Mouse (Mus musculus) T-helper 1 cell (primary cell): Measurements from ENCODE around the gene Ramp2.

Source experiments
- in situ Hi-C: fragments of 300-600 bp; cut with MboI, MseI; formaldehyde crosslinking; loops from one replicate; pipeline ENCODE4 v1.15.1; 2025; ENCODE audit warnings: high pct_unique_total_duplicates

Gene Ramp2

DNA sequence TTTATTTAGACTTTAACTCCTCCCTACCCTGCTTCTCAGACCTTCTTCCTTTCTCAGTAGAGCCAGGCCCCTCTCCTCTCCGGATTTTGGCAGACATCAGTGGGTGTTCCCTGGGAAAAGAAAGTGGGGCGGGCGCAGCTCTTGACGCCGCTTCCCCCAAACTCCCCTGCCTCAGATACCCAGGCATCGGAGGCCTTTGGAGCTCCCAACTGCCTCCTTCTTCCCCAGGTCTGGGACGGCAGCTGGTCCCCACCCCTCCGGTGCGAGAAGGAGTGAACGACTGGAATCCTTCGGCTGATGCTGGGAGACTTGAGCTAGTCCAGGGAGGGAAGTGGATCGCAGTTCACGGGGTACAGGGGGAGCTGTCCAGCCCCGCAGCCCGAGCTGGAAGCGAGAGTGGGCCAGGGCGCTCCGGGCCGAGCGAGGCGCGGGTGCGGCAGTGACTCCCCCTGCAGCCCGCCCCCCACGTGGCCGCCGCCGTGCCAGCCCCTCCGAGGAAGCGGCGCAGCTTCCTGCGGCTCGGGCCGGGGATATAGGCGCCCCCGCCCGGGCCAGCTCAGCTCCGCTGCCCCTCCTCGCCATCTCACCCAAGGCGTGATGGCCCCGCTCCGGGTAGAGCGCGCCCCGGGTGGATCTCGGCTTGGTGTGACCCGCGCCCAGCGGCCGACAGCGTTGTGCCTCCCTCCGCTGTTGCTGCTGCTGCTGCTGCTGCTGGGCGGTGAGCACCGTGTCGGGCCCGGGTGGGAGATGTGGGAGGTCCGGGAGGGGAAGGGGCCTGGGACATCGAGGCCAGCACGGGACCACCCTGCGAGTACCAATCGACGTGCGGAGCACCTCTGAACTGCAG is at the start of gene Ramp2:
TSS of gene Ramp2 (plus strand) at position 174 of the 847 bp plus-strand sequence.
- in situ Hi-C loops: loop anchor here (5.0 kb wide), 1 partner anchor 34 kb away; no protein-coding TSS in a partner anchor

DNA sequence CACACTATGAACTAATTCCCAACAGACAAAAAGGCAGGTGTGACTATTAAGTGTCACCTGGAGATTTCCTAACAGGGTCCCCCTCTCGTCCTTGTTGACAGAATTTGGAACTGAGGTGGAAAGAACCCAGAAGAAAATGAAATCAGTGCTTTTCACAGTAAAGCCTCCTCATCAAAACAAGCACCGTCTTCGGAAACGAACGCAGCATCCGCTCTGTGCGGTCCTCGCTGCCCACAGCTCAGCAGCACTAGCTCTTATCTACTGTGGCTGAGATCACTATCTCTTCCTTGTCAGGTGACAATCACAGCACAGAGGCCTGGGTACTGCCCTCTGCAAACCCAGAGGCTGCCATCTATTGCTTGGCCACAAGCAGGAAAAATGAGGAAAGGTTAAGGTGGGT is 49.7 kb upstream of the Ramp2 start:
- in situ Hi-C loops: no loop called here

DNA sequence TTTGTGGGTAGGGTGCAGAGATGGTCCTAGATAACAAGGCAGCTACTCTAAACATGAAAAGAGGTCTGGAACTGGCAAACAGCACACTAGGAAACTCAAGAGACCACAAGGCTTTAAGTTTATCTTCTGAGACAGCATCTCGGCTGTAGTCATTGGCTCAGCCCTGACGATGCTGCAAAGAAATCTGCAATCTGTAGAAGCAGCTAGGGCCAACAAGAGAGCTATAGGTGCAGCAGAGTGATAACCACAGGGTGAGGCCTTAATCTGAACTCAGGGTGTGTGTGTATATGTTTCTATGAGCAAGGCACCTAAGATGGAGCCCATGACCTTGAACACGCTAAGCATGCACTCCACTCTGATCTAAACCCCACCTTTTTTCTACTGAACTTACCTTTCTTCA is 46.3 kb upstream of the Ramp2 start:
- in situ Hi-C loops: no loop called here

DNA sequence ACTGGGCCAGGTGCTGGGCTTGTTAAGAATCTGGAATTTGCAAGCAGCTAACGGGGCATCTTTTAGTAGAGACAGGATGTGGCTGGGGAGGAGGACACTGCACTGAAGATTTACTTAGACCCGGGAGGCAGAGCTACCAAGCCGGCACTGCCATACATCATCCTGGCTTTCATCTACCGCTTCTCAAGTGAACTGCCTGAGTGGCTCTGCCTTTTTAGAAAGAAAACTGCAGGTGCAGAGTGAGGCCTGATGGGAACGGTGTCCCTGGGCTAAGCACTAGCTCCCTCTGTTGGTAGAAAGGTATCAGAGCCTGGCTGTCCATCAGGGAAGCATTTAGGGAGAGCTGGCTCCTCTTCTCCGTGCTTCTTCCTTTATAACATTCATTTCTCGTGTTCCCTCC is 44.8 kb upstream of the Ramp2 start:
- in situ Hi-C loops: no loop called here

DNA sequence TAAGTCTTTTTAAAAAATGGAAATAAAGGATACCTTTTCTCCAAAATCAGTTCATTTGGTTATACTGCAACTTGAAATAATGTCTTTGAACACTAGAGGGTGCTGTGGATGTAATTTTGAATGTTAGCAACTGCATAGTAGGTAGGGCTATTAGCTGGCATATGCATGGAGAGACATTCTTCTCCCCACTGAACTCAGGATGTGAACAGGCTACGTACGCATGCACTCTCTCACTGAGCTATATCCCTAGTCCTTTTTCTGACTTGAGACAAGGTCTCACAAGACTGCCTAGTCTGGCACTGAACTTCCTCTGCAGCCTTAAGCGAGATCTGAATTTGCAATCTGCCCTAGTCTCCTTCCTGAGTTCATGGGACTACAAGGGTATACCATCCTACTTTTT is 33.9 kb upstream of the Ramp2 start:
- in situ Hi-C loops: loop anchor here (5.0 kb wide), 2 partner anchors 35 to 80 kb away; partner anchors contain the start of gene Ramp2

DNA sequence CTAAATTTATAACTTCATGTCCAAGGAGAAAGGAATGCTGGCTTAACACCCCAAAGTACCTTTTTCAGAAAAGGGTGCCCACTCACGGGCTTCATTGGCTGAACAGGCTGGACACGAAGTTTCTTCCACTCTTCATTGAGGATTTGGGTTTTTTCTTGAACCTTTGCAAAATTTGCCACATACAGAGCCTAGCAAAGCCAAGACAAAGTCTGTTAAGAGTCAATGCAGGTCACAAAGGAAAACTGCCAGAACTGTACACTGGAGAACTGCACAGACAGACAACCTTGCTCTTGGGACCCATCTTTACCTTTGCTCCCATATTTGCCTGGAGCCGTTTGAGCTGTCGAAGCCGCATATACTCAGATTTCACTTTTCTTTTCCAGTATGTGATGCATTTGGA is 28.9 kb upstream of the Ramp2 start:
- in situ Hi-C loops: no loop called here

DNA sequence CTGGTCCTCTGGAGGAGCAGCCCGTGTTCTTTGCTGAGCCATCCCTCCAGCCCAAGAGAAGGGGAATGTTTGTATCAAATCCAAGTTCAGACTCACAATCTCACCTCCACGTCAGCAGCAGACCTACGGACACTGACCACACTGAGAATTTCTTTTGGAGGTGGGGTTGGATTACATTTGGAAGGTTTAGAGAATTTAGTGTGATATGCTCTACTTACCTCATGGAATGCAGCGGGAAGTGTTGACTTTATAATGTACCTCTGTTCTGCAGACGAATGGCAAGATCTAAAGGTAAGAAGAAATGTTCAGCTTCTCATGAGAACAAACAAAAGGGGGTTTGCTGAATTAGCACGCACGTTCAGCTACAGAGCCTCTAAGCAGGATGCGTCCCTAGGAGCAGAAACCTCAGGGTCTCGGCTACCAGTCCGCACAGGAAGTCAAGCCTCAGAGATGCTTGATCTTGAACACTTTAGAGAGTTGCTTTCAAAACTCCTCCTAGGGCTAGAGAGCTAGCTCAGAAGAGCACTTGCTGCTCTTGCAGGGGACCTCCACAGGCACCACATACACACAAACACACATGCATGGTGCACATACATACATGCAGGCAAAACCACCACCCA is 27.3 kb upstream of the Ramp2 start:
- in situ Hi-C loops: no loop called here

DNA sequence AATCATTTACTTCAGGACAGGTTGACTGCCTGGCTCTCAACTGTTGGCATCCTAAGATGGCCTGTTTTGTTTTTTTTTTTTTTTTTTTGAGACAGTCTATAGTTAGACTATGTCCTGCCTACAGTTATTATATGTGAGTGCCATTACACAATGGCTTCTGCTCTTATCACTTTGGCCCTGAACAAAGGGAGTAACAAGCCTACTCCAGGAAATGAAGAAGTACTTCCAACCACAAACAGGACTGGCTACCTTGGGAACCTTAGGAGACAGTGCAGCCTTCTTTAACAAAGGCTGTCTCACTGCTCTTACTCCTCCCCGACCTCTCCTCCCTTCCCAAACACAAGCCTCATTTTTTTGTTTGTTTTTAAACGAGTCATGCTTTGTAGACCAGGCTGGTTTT is 25.0 kb upstream of the Ramp2 start:
- in situ Hi-C loops: no loop called here

DNA sequence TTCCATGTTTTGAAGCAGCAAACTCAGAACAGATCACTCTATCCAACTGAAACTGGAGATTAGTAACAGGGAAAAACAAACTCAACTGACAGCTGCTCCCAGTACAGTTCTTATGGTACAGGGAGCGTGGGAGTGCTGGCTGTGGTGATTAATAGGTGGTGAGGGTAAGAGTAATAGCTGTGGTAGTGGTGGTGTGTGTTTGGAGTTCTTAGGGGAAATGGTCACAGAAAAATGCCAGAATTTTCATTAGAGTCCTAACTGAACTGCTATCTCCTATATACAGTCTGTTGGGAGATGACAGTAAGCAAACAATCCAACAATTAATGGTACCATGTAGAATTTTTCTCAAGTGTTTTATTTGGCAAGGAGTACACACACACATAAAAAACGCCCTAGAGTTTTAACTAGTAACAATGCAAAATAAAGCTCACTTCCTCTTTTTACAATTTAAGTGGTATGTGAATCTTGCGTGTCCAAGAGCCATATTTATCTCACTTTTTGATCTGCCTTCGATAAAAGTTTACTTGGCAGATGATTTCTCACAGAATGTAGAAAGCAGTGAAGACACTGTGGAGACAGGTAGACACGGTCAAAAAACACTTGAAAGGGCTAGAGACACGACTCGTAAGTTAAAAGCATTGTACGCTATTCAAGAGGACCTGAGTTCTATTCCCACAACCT is 24.4 kb upstream of the Ramp2 start:
- in situ Hi-C loops: no loop called here

DNA sequence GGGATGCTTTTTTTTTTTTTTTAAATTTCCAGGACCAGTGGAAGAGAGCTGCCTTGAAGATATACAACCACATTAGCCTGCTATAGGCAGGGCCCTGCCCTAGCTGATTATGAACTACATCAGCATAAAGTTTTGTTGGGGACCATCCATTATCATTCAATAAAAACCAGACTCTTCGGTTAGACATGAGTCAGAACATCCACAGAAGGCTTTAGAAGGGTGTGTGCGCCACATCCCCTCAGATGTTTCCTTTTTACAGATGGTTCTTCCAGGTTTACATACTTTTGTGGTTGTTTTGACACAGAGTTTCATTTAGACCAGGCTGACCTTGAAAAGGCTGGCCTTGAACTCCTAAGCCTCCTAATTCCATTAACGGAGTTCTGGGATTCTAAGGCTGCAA is 21.5 kb upstream of the Ramp2 start:
- in situ Hi-C loops: no loop called here

DNA sequence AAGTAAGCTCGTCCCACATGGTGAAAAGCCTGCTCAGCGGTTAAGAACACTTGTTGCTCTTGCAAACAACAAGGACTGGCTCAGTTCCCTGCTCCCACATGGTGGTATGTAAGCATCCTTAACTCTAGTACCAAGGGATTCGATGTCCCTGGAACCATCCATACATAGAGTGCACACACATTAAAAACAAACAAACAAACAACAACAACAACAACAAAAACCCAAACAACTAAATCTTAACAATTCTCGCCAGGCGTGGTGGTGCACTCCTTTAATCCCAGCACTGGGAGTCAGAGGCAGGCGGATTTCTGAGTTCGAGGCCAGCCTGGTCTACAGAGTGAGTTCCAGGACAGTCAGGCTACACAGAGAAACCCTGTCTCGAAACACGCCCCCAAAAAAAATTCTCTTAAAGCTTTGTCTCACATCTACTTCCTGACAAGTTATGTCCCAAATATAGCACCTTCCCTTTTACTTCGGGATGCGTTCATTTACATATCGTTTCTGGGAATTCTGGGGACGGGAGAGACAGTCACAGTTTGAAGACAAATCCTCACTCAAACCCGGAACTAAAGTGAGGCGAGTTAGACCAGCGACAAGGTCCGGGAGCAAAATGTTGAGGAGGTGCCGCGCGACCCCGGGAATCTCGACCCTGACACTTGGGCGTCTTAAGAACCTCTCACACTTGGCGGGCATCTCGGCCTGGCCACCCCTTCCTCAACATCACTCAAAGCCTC is 20.3 kb upstream of the Ramp2 start:
- in situ Hi-C loops: no loop called here

DNA sequence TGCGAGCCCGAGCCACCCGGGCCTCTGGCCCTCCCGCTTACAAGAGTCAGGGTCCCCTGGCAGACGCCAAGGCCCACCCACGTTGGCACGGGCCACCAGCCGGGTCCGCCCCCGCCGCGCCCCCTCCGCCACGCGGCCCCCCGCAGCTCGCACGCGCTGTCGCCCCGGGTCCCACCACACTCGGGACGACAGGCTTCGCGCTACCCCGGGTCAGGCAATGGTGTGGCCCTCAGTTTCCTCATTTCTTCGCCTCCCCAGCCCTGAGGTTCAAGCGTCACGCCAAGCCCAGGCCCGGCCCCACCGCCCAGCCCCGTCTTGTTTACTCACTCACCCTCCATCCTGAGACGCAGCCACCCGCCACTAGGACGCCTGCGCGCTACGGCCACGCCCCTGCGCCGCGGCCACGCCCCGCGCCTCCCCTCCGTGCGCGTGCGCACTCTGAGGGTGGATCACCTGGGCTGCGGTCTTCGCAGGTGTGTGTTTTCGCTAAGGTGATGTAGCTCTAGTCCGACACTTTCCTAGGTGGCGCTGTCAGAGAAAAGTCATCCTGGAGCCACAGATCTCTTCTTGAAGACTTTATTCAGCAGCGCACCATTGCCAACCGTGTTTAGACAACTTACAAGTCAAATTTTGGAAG is 19.6 kb upstream of the Ramp2 start, which contains the start of gene Ezh1:
TSS of gene Ezh1 (minus strand) at position 399 of the 637 bp plus-strand sequence.
- in situ Hi-C loops: no loop called here

DNA sequence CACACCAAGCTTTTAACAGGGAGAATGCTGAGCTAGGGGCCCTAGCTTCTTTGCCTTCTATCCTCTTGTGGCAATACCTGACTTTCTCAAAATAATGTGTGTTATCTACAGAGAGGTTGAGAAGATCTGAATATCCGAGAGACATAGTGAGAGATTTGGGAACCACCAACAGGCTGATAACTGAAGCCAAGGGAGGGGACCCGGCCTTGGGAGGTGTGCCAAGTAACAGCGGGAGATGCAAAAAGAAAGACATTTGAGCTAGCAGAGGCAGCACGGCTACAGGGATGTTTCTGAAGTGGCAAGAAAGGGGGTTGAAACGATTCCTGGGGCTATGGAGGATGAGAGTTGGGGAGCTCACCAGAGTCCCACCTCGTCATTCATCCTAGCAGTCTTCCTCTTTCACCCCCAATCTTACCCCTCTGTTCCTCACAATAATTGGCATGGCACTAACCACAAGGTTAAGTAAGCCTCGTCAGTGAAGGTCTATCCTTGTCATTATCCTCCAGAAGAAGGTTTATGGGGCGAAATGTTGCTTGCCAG is 16.4 kb upstream of the Ramp2 start:
- in situ Hi-C loops: no loop called here

DNA sequence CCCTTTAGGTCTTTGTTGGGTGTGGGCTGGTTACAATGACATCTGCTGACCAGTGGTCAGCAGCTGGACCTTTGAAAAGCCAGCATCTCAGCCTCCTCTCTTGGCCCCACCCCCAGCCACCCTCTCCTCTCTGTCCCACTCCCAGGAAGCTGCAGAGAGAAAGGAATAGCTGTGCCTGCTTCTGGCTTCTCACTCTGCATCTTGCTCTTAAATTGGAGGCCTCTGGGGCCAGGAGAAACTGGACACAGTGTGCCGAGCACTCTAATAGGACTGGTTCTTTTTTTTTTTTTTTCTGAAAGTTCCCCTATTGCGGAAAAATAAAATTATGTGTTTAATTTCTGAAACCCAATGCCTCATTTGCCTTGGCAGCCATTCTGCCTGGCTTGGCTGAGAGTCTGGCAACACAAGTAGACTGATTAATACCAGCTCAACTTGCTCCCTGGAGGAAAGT is 15.7 kb upstream of the Ramp2 start:
- in situ Hi-C loops: no loop called here

DNA sequence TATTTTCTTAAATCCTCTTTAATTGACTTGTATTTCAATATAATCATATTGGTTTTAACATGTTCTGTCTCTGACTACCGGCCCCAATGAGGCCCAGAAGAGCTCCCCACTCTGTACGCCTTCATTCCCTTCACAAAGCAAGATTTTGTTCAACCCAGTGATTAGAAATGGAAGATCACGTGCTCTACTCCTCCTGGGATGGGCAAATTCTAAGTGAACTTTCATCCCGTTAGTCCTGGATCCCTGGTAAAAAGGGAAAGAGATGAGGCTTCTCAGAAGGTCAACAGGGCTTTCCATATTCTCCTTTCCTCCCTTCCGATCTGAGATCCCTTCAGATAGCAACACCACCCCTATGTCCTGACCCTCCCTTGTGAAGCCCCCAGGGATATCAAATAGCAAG is 15.3 kb upstream of the Ramp2 start:
- in situ Hi-C loops: no loop called here

DNA sequence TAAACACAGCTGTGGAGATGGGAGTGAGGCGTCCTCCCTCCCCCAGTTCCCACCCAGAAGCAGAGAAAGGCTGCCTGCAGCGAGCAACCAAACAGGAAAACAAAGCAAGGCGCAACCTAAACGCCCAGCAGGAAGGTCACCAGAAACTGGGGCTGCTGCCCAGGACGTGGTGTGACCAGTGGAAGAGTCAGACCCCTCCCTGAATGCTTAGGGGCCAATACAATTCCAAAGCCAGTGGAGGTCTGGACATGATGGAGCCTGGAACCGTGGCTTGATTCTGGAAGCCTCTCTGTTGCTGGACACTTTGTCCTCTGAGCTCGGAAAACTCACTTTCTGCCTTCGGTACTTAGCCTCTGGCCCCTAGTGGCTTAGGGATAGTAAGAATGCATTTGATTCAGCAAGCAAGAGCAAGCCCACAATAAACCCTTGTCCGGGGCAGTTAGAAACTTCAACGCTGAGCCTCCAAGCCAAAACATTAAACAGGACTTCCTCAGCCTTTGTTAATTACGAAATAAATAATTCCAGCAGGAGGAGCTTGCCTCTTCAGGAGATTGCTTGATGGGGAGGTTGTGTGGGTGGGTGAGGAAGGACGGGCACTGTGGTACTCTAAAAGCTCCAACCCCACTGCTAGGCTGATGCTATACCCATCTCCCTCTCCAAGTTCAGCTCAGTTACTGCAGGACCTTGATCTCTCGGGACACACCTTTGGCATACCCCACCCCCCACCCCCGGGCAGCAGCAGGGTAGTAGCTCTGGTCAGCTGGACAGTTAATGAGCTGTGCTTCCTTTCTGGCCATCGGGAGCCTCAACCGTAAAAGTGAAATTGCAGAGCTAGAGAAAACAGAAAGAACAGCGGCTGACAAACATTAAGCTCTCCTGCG is 14.6 kb upstream of the Ramp2 start:
- in situ Hi-C loops: no loop called here

DNA sequence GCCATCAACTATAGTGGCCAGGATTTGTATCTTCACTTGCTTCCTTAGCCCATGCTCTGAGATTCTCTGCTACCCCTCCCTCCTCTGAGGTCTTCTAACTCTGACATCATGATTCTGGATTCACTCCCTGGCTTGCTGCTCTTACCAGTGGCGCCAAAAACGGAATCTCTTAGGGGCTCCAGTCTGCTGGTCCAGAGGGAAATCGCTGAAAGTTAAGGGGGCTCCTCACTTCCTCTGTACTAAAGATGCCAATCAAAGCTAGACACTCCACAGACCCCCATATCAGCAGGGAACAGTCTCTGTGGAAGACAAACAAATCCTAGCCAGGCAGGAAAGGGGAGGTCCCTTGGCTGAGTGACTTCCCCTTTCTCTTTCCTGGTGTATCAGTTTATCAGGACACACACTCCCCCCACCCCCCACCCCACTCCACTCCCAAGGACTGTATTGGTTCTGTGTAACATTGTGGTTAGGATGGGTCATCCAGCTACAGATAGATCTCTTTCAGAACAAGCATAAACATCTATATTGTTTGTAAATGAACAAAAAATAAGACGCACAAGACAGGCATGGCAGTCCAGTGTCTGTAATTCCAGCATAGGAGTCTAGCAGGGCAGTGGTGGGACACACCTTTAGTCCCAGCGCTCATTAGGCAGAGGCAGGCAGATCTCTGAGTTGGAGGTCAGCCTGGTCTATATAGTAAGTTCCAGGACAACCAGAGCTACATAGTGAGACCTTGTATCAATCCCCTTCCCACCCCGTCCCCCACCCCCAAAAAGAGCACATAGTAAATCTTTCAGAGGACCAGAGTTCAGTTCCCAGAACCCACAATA is 13.6 kb upstream of the Ramp2 start:
- in situ Hi-C loops: no loop called here

DNA sequence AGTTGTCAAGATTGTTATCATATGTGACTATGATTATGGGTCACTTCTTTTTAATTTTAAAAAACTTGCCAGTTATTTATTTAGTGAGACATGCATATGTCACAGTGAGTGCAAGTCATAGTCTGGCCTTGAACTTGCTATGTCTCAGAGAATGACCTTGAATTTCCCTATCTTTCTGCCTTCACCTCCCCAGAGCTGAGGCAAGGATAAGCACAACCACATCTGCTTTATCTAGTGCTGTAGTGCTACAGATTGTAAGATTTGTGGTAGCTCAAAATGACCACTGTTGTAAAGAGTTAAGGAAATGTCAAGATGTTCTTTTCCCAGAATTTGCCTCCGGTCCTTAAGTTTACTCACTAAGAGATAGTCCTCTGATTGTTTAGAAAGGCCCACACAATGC is 12.6 kb upstream of the Ramp2 start:
- in situ Hi-C loops: no loop called here

DNA sequence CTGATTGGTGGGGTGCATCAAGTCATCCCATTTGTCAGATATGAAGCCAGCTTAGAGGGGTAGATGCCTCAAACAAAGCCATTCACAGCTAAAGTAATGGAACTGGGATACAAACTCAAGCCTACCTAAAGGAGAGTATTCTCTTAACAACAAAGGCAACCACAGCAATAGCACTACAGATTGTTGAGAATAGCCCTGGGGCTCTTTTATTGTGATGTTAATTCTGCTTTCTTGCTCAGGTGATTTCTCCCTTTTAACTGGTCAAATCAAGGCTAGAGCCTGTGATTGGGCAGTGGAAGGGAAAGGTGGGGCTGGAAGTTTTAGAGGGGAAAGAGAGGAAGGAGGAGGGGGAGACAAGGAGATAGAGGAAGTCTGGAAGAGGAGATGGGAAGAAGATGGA is 11.7 kb upstream of the Ramp2 start:
- in situ Hi-C loops: no loop called here
